Comparison of ENCODE assay signal across 26 mouse cellular contexts in genomic region chr8:127318377-127319159, GRCm38 (mm10).
DNase-seq lines count a peak whose midpoint lies in the region; ATAC-seq and TF ChIP-seq lines count a peak whose summit lies in the region.
"Had no signal": no experiment of that assay in that cellular context is flagged by ENCODE, and none has a peak within 500 bp of the region (broad histone marks: within the 10 kb centered on the region; RNA-seq: fewer than 3 reads in every experiment).

No protein-coding gene starts in this region.

- WGBS in thymus, adult 2 months = 6% methylated on average over 7 of the region's 7 CpGs
- WGBS in neural tube, embryonic 15.5 days = 82% methylated on average over 7 of the region's 7 CpGs
- 71% methylated on average over 7 of the region's 7 CpGs for WGBS in kidney, embryonic 16.5 days

- H3K27ac ChIP-seq in thymus, adult 2 months (ENCODE audit: control insufficient read depth, insufficient read depth, low read length) = peak overlapping the region; percentile 23; the same call in 1 of the 2 replicates
- peak overlapping the region; percentile 99 for H3K27ac ChIP-seq in embryonic fibroblast, embryonic 13.5 days (ENCODE audit: insufficient read depth, low read length)
- no peak overlapping the region for H3K27ac ChIP-seq in neural tube, embryonic 15.5 days (replicated peaks)
- H3K27ac ChIP-seq in kidney, embryonic 16.5 days (ENCODE audit: low read length) = no peak overlapping the region
- H3K27ac ChIP-seq: embryonic facial prominence, embryonic 15.5 days; forebrain, embryonic 10.5 days; heart, embryonic 15.5 days; hindbrain, embryonic 14.5 days; kidney, postnatal 0 days had no signal

- no peak overlapping the region for H3K4me3 ChIP-seq in thymus, adult 2 months (ENCODE audit: control insufficient read depth, insufficient read depth, low read length)
- H3K4me3 ChIP-seq in embryonic fibroblast, embryonic 13.5 days (ENCODE audit: insufficient read depth, low read length) = no peak overlapping the region
- no peak overlapping the region for H3K4me3 ChIP-seq in neural tube, embryonic 15.5 days (replicated peaks)
- no peak overlapping the region for H3K4me3 ChIP-seq in kidney, embryonic 16.5 days (ENCODE audit: low read length)
- H3K4me3 ChIP-seq: embryonic facial prominence, embryonic 15.5 days; forebrain, embryonic 10.5 days; heart, embryonic 15.5 days had no signal

- no peak for DNase-seq in thymus, adult 2 months
- no peak for DNase-seq in thymus, postnatal 4 days
- DNase-seq in NIH3T3 (ENCODE audit: low read depth) = peak; percentile 47
- no peak for DNase-seq in right cerebral cortex, adult 2 months (ENCODE audit: low spot score in 2 of 2)
- DNase-seq: adrenal gland, adult 8-10 months; cerebellum, adult 2 months; cerebellum, postnatal 25 days; embryo, embryonic 11 days; forebrain, postnatal 0 days; heart, postnatal 36 days; kidney, adult 18-20 months; lung, postnatal 4 days; right cerebral cortex, postnatal 14 days; spleen, adult 18-20 months had no signal

- no peak overlapping the region for H3K9ac ChIP-seq in neural tube, embryonic 15.5 days (replicated peaks)
- no peak overlapping the region for H3K9ac ChIP-seq in kidney, embryonic 16.5 days (replicated peaks; ENCODE audit: low read length)
- H3K9ac ChIP-seq: embryonic facial prominence, embryonic 15.5 days; forebrain, postnatal 0 days; heart, embryonic 15.5 days; hindbrain, embryonic 14.5 days had no signal

- H3K36me3 ChIP-seq in thymus, adult 2 months (ENCODE audit: control insufficient read depth, insufficient read depth, low read length) = no peaks in the 10 kb centered on the region
- no peaks in the 10 kb centered on the region for H3K36me3 ChIP-seq in neural tube, embryonic 15.5 days
- no peaks in the 10 kb centered on the region for H3K36me3 ChIP-seq in kidney, embryonic 16.5 days (ENCODE audit: insufficient read depth, low read length)
- H3K36me3 ChIP-seq: embryonic facial prominence, embryonic 15.5 days; forebrain, embryonic 10.5 days; heart, embryonic 15.5 days had no signal

- no peak for TF ChIP-seq POLR2A in thymus, adult 2 months (IDR thresholded peaks at IDR 0.05; ENCODE audit: control insufficient read depth, extremely low read depth, insufficient read depth, low read length, poor library complexity)
- no peak for TF ChIP-seq POLR2A in embryonic fibroblast, embryonic 13.5 days (IDR thresholded peaks at IDR 0.05; ENCODE audit: low read depth, low read length)

- H3K4me2 ChIP-seq in neural tube, embryonic 15.5 days = no peak overlapping the region
- H3K4me2 ChIP-seq in kidney, embryonic 16.5 days (replicated peaks; ENCODE audit: low read depth, low read length) = no peak overlapping the region
- H3K4me2 ChIP-seq: embryonic facial prominence, embryonic 15.5 days; heart, embryonic 15.5 days; hindbrain, embryonic 14.5 days; midbrain, embryonic 11.5 days had no signal

- H3K4me1 ChIP-seq in thymus, adult 2 months (replicated peaks; ENCODE audit: control insufficient read depth, insufficient read depth, low read length) = peaks cover 8% of the 10 kb centered on the region
- H3K4me1 ChIP-seq in embryonic fibroblast, embryonic 13.5 days (ENCODE audit: control insufficient read depth, insufficient read depth, low read length) = peaks cover 11% of the 10 kb centered on the region
- H3K4me1 ChIP-seq in neural tube, embryonic 15.5 days = no peaks in the 10 kb centered on the region
- H3K4me1 ChIP-seq in kidney, embryonic 16.5 days (ENCODE audit: insufficient read depth, low read length) = peaks cover 5% of the 10 kb centered on the region; the same call in 1 of the 2 replicates
- H3K4me1 ChIP-seq: embryonic facial prominence, embryonic 15.5 days; forebrain, embryonic 10.5 days had no signal

- H3K9me3 ChIP-seq in neural tube, embryonic 15.5 days (replicated peaks) = no peaks in the 10 kb centered on the region
- H3K9me3 ChIP-seq in kidney, embryonic 16.5 days (ENCODE audit: low read length) = no peaks in the 10 kb centered on the region
- H3K9me3 ChIP-seq: embryonic facial prominence, embryonic 15.5 days; forebrain, embryonic 10.5 days; heart, embryonic 15.5 days had no signal

- H3K27me3 ChIP-seq in thymus, adult 2 months (ENCODE audit: control insufficient read depth, insufficient read depth, low read length) = no peaks in the 10 kb centered on the region
- H3K27me3 ChIP-seq in neural tube, embryonic 15.5 days (replicated peaks) = no peaks in the 10 kb centered on the region
- no peaks in the 10 kb centered on the region for H3K27me3 ChIP-seq in kidney, embryonic 16.5 days (ENCODE audit: insufficient read depth, low read length)
- H3K27me3 ChIP-seq: embryonic facial prominence, embryonic 15.5 days; heart, embryonic 15.5 days; Patski had no signal

- TF ChIP-seq CTCF in thymus, adult 2 months (IDR thresholded peaks at IDR 0.05; ENCODE audit: borderline replicate concordance, control insufficient read depth, extremely low read depth, insufficient read depth, low read length, poor library complexity) = no peak
- TF ChIP-seq CTCF in embryonic fibroblast, embryonic 13.5 days (IDR thresholded peaks at IDR 0.05; ENCODE audit: borderline replicate concordance, insufficient read depth, low read length) = no peak

- peak; percentile 54 for ATAC-seq in megakaryocyte progenitor cell, adult 5-6 weeks (replicated peaks; ENCODE audit: poor library complexity)
- ATAC-seq in neural tube, embryonic 15.5 days (ENCODE audit: low FRiP score) = no peak
- ATAC-seq in kidney, embryonic 16.5 days (ENCODE audit: low FRiP score, low TSS enrichment) = no peak
- ATAC-seq: forebrain, postnatal 0 days; inflammation-experienced regulatory T-cells, adult 6 months; Patski had no signal

Comparison
In these comparisons a context has a peak if more than half of its experiments do, and no peak if none do; other contexts are left out.
1. H3K27ac ChIP-seq: peak in thymus, adult 2 months (single experiment) and embryonic fibroblast, embryonic 13.5 days (single experiment); none in neural tube, embryonic 15.5 days (single experiment) and kidney, embryonic 16.5 days (single experiment).